Mouse (Mus musculus) ES-E14 (cell line): ENCODE measurements around the gene Mettl16.

Experiments
- MAFK ChIP-seq: IDR thresholded peaks from 2 replicates; pipeline ENCODE4 v1.6.1; 2014; ENCODE audit warnings: mild to moderate bottlenecking, low read depth, low read length, inconsistent platforms; ENCODE audit not compliant: insufficient read depth
- ZNF384 ChIP-seq: IDR thresholded peaks from 2 replicates; pipeline ENCODE4 v1.6.1; 2012; ENCODE audit warnings: low read depth, low read length, inconsistent platforms

GRCm38 (mm10) chr11:74829812-74830211 is 59.2 kb downstream of the Mettl16 start:
- TF ChIP-seq ZNF384 (no peak), MAFK (no peak)
